Mouse (Mus musculus): ENCODE results near the gene Mrpl27. TPM values are rescaled to one million over a fixed set of nuclear protein-coding genes. Genes with fewer than 3 reads are reported as not detected.
"Not testable (repeated sequence)": the region's sequence is repeated elsewhere in the genome, so short reads cannot be mapped to it uniquely, and the experiment has no call there.

Gene Mrpl27
- polyA plus RNA-seq, 1 experiment: 57.0 TPM

GRCm38 (mm10) chr11:94681640-94682039 is 28.1 kb downstream of the Mrpl27 start:
- Histone ChIP-seq H3K4me3 (ENCODE audit: insufficient read depth, poor library complexity, severe bottlenecking) (no peak overlapping the region), H3ac (ENCODE audit: control insufficient read depth, insufficient read length, low read depth) (no peak overlapping the region), H3K79me2 (ENCODE audit: control insufficient read depth, insufficient read depth) (peaks cover 5% of the 10 kb centered on the region), H3K79me3 (ENCODE audit: low read depth) (no peaks in the 10 kb centered on the region), H3K27me3 (ENCODE audit: control insufficient read depth, insufficient read depth, insufficient read length) (no peaks in the 10 kb centered on the region), H3K36me3 (ENCODE audit: control insufficient read depth, insufficient read depth) (no peaks in the 10 kb centered on the region)
- no peak for TF ChIP-seq MYOG (IDR thresholded peaks at IDR 0.05; ENCODE audit: control insufficient read depth, extremely low read depth, insufficient read length)
- no peak for TF ChIP-seq MAX (IDR thresholded peaks at IDR 0.05)
- no peak for TF ChIP-seq MYOD1 (IDR thresholded peaks at IDR 0.05; ENCODE audit: control insufficient read depth, insufficient read length, low read depth)
- no peak for TF ChIP-seq USF1 (IDR thresholded peaks at IDR 0.05; ENCODE audit: low read depth)
- no peak for TF ChIP-seq CEBPB (IDR thresholded peaks at IDR 0.05; ENCODE audit: low read depth)
- no peak for TF ChIP-seq CTCF (IDR thresholded peaks at IDR 0.05; ENCODE audit: control insufficient read depth, insufficient read depth, insufficient read length)
- TF ChIP-seq FOSL1 (IDR thresholded peaks at IDR 0.05; ENCODE audit: insufficient read depth, low read length, poor library complexity, severe bottlenecking): no peak

DNA sequence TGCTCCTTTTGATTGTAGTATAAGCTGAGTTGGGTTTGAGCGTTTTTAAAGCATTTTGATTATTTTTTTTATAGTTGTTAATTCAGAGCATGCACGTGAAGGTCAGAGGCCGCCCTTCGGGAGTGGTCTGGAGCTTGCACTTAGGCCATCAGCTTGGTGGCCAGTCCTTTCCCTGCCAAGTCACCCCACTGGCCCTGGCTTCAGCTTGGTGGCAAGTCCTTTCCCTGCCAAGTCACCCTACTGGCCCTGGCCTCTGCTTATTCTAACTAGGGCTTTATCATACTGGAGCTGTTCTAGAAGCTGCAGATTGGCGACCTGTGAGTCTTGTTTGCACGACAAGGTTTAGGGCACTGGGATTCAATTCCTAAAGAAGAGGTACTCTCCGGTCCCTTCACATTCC is 28.9 kb downstream of the Mrpl27 start:
- no peak overlapping the region for H3ac ChIP-seq (ENCODE audit: control insufficient read depth, insufficient read length, low read depth)
- TF ChIP-seq CTCF (IDR thresholded peaks at IDR 0.05; ENCODE audit: control insufficient read depth, insufficient read depth, insufficient read length) (no peak), USF1 (IDR thresholded peaks at IDR 0.05; ENCODE audit: low read depth) (no peak), MYOG (IDR thresholded peaks at IDR 0.05; ENCODE audit: control insufficient read depth, extremely low read depth, insufficient read length) (no peak), MAX (IDR thresholded peaks at IDR 0.05) (no peak), MYOD1 (IDR thresholded peaks at IDR 0.05; ENCODE audit: control insufficient read depth, insufficient read length, low read depth) (no peak), CEBPB (IDR thresholded peaks at IDR 0.05; ENCODE audit: low read depth) (no peak), FOSL1 (IDR thresholded peaks at IDR 0.05; ENCODE audit: insufficient read depth, low read length, poor library complexity, severe bottlenecking) (no peak)

GRCm38 (mm10) chr11:94687178-94687577 is 33.6 kb downstream of the Mrpl27 start:
- no peaks in the 10 kb centered on the region for H3K27me3 ChIP-seq (ENCODE audit: control insufficient read depth, insufficient read depth, insufficient read length)
- H3K79me2 ChIP-seq (ENCODE audit: control insufficient read depth, insufficient read depth): no peaks in the 10 kb centered on the region
- no peak overlapping the region for H3ac ChIP-seq (ENCODE audit: control insufficient read depth, insufficient read length, low read depth)
- no peaks in the 10 kb centered on the region for H3K36me3 ChIP-seq (ENCODE audit: control insufficient read depth, insufficient read depth)
- H3K4me3 ChIP-seq (ENCODE audit: insufficient read depth, poor library complexity, severe bottlenecking): no peak overlapping the region
- TF ChIP-seq MAX (IDR thresholded peaks at IDR 0.05) (no peak), USF1 (IDR thresholded peaks at IDR 0.05; ENCODE audit: low read depth) (no peak), FOSL1 (IDR thresholded peaks at IDR 0.05; ENCODE audit: insufficient read depth, low read length, poor library complexity, severe bottlenecking) (no peak), MYOG (IDR thresholded peaks at IDR 0.05; ENCODE audit: control insufficient read depth, extremely low read depth, insufficient read length) (no peak), CTCF (IDR thresholded peaks at IDR 0.05; ENCODE audit: control insufficient read depth, insufficient read depth, insufficient read length) (no peak), MYOD1 (IDR thresholded peaks at IDR 0.05; ENCODE audit: control insufficient read depth, insufficient read length, low read depth) (no peak), CEBPB (IDR thresholded peaks at IDR 0.05; ENCODE audit: low read depth) (no peak)
- no peaks in the 10 kb centered on the region for H3K79me3 ChIP-seq (ENCODE audit: low read depth)

More for the DNA sequence above, 28.9 kb downstream of the Mrpl27 start:
- no peaks in the 10 kb centered on the region for H3K79me3 ChIP-seq (ENCODE audit: low read depth)
- no peak overlapping the region for H3K4me3 ChIP-seq (ENCODE audit: insufficient read depth, poor library complexity, severe bottlenecking)
- H3K79me2 ChIP-seq (ENCODE audit: control insufficient read depth, insufficient read depth): no peaks in the 10 kb centered on the region
- H3K36me3 ChIP-seq (ENCODE audit: control insufficient read depth, insufficient read depth): no peaks in the 10 kb centered on the region
- no peaks in the 10 kb centered on the region for H3K27me3 ChIP-seq (ENCODE audit: control insufficient read depth, insufficient read depth, insufficient read length)

- H3ac ChIP-seq (ENCODE audit: control insufficient read depth, insufficient read length, low read depth); H3K79me3 ChIP-seq (ENCODE audit: low read depth); H3K4me3 ChIP-seq (ENCODE audit: insufficient read depth, poor library complexity, severe bottlenecking); H3K36me3 ChIP-seq (ENCODE audit: control insufficient read depth, insufficient read depth); H3K27me3 ChIP-seq (ENCODE audit: control insufficient read depth, insufficient read depth, insufficient read length); H3K79me2 ChIP-seq (ENCODE audit: control insufficient read depth, insufficient read depth): not testable (repeated sequence)
Observed at GRCm38 (mm10) chr11:94692502-94692901, 38.9 kb downstream of the Mrpl27 start.

GRCm38 (mm10) chr11:94695508-94695907 is 41.9 kb downstream of the Mrpl27 start:
- H3ac ChIP-seq (ENCODE audit: control insufficient read depth, insufficient read length, low read depth): no peak overlapping the region
- no peak overlapping the region for H3K4me3 ChIP-seq (ENCODE audit: insufficient read depth, poor library complexity, severe bottlenecking)
- TF ChIP-seq MYOG (IDR thresholded peaks at IDR 0.05; ENCODE audit: control insufficient read depth, extremely low read depth, insufficient read length) (no peak), CEBPB (IDR thresholded peaks at IDR 0.05; ENCODE audit: low read depth) (no peak), CTCF (IDR thresholded peaks at IDR 0.05; ENCODE audit: control insufficient read depth, insufficient read depth, insufficient read length) (no peak), MYOD1 (IDR thresholded peaks at IDR 0.05; ENCODE audit: control insufficient read depth, insufficient read length, low read depth) (no peak), USF1 (IDR thresholded peaks at IDR 0.05; ENCODE audit: low read depth) (no peak), FOSL1 (IDR thresholded peaks at IDR 0.05; ENCODE audit: insufficient read depth, low read length, poor library complexity, severe bottlenecking) (no peak), MAX (IDR thresholded peaks at IDR 0.05) (no peak)
- no peaks in the 10 kb centered on the region for H3K36me3 ChIP-seq (ENCODE audit: control insufficient read depth, insufficient read depth)
- H3K27me3 ChIP-seq (ENCODE audit: control insufficient read depth, insufficient read depth, insufficient read length): no peaks in the 10 kb centered on the region
- H3K79me2 ChIP-seq (ENCODE audit: control insufficient read depth, insufficient read depth): no peaks in the 10 kb centered on the region
- no peaks in the 10 kb centered on the region for H3K79me3 ChIP-seq (ENCODE audit: low read depth)

DNA sequence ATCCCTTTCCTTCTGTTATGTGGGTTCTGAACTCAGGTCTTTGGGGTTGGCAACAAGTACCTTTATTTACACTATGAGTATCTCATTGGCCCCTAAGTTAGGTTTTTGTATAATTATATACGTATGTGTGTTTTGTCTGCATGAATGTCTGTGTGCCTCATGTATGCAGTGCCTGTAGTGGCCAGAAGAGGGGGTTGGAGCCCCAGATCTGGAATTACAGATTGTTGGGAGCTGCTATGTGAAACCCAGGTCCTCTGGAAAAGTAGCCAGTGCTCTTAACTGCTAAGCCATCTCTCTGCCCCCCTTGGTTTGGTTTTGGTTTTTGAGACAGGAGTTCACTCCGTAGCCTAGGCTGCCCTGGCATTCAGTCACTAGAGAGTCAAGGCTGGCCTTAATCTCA is 43.6 kb downstream of the Mrpl27 start:
- no peak overlapping the region for H3ac ChIP-seq (ENCODE audit: control insufficient read depth, insufficient read length, low read depth)
- H3K4me3 ChIP-seq (ENCODE audit: insufficient read depth, poor library complexity, severe bottlenecking): no peak overlapping the region
- TF ChIP-seq CTCF (IDR thresholded peaks at IDR 0.05; ENCODE audit: control insufficient read depth, insufficient read depth, insufficient read length): no peak
- TF ChIP-seq USF1 (IDR thresholded peaks at IDR 0.05; ENCODE audit: low read depth): no peak
- TF ChIP-seq CEBPB (IDR thresholded peaks at IDR 0.05; ENCODE audit: low read depth): no peak
- no peak for TF ChIP-seq MYOD1 (IDR thresholded peaks at IDR 0.05; ENCODE audit: control insufficient read depth, insufficient read length, low read depth)
- TF ChIP-seq MYOG (IDR thresholded peaks at IDR 0.05; ENCODE audit: control insufficient read depth, extremely low read depth, insufficient read length): no peak
- no peak for TF ChIP-seq MAX (IDR thresholded peaks at IDR 0.05)
- TF ChIP-seq FOSL1 (IDR thresholded peaks at IDR 0.05; ENCODE audit: insufficient read depth, low read length, poor library complexity, severe bottlenecking): no peak
- no peaks in the 10 kb centered on the region for H3K79me2 ChIP-seq (ENCODE audit: control insufficient read depth, insufficient read depth)
- peaks cover 9% of the 10 kb centered on the region for H3K27me3 ChIP-seq (ENCODE audit: control insufficient read depth, insufficient read depth, insufficient read length)
- no peaks in the 10 kb centered on the region for H3K36me3 ChIP-seq (ENCODE audit: control insufficient read depth, insufficient read depth)
- no peaks in the 10 kb centered on the region for H3K79me3 ChIP-seq (ENCODE audit: low read depth)
